Mouse (Mus musculus): ENCODE measurements around the gene Slf2. TPM values are rescaled to one million over a fixed set of nuclear protein-coding genes. Genes with fewer than 3 reads are reported as not detected.

Slf2 gene
- polyA plus RNA-seq, 1 experiment from 2014 or later = 29.4 TPM

GRCm38 (mm10) chr19:44988321-44988720 is 57.4 kb downstream of the Slf2 start:
- Histone ChIP-seq H3K4me3 (peak overlapping the region; percentile 64), H3K4me2 (peak overlapping the region; percentile 100), H3K9me3 (no peaks in the 10 kb centered on the region), H3K9ac (no peak overlapping the region; the same call in 1 of the 2 replicates), H3K27ac (no peak overlapping the region), H3K36me3 (no peaks in the 10 kb centered on the region), H3K27me3 (no peaks in the 10 kb centered on the region), H3K4me1 (peaks cover 40% of the 10 kb centered on the region)
- WGBS = 21% methylated on average over 9 of the region's 9 CpGs
- ATAC-seq (ENCODE audit: borderline replicate concordance, extremely low read depth, low FRiP score, low TSS enrichment) = no peak

- Histone ChIP-seq H3K4me2 (peak within 1 kb of the TSS; percentile 100), H3K9me3 (no peaks in the 10 kb centered on the region), H3K27me3 (no peaks in the 10 kb centered on the region), H3K4me1 (peaks cover 40% of the 10 kb centered on the region), H3K9ac (peak within 1 kb of the TSS; percentile 71), H3K36me3 (no peaks in the 10 kb centered on the region), H3K27ac (no peak within 1 kb of the TSS), H3K4me3 (peak within 1 kb of the TSS; percentile 64)
- ATAC-seq (ENCODE audit: borderline replicate concordance, extremely low read depth, low FRiP score, low TSS enrichment) = peak; percentile 66; the same call in 1 of the 2 replicates
- under 1% methylated on average over 54 of the region's 58 CpGs for WGBS
Measured at GRCm38 (mm10) chr19:44988831-44989566, 58.0 kb downstream of the Slf2 start, which contains the start of gene Sema4g. Sema4g (plus strand) TSS chr19:44989101.

- H3K9ac ChIP-seq = peak overlapping the region; percentile 71
- H3K27ac ChIP-seq = no peak overlapping the region
- no peaks in the 10 kb centered on the region for H3K27me3 ChIP-seq
- H3K36me3 ChIP-seq = no peaks in the 10 kb centered on the region
- ATAC-seq (ENCODE audit: borderline replicate concordance, extremely low read depth, low FRiP score, low TSS enrichment) = no peak
- 8% methylated on average over 22 of the region's 22 CpGs for WGBS
- H3K4me3 ChIP-seq = peak overlapping the region; percentile 64
- H3K9me3 ChIP-seq = no peaks in the 10 kb centered on the region
- H3K4me2 ChIP-seq = peak overlapping the region; percentile 100
- peaks cover 40% of the 10 kb centered on the region for H3K4me1 ChIP-seq
Measured at GRCm38 (mm10) chr19:44989567-44990495, 58.9 kb downstream of the Slf2 start.

GRCm38 (mm10) chr19:44991031-44991430 is 60.1 kb downstream of the Slf2 start:
- H3K27ac ChIP-seq = no peak overlapping the region

GRCm38 (mm10) chr19:44992246-44992645 is 61.3 kb downstream of the Slf2 start:
- Histone ChIP-seq H3K4me2 (no peak overlapping the region), H3K36me3 (no peaks in the 10 kb centered on the region), H3K4me3 (no peak overlapping the region), H3K27me3 (no peaks in the 10 kb centered on the region), H3K9me3 (no peaks in the 10 kb centered on the region), H3K27ac (no peak overlapping the region), H3K4me1 (peaks cover 40% of the 10 kb centered on the region), H3K9ac (no peak overlapping the region)
- ATAC-seq (ENCODE audit: borderline replicate concordance, extremely low read depth, low FRiP score, low TSS enrichment) = no peak
- WGBS = 37% methylated on average over 7 of the region's 7 CpGs

More at GRCm38 (mm10) chr19:44991031-44991430, 60.1 kb downstream of the Slf2 start:
- no peaks in the 10 kb centered on the region for H3K36me3 ChIP-seq
- no peak overlapping the region for H3K4me3 ChIP-seq
- H3K9me3 ChIP-seq = no peaks in the 10 kb centered on the region
- peaks cover 40% of the 10 kb centered on the region for H3K4me1 ChIP-seq
- WGBS = 60% methylated on average over 8 of the region's 8 CpGs
- H3K27me3 ChIP-seq = no peaks in the 10 kb centered on the region
- H3K9ac ChIP-seq = no peak overlapping the region
- peak overlapping the region; percentile 22; the same call in 1 of the 2 replicates for H3K4me2 ChIP-seq
- no peak for ATAC-seq (ENCODE audit: borderline replicate concordance, extremely low read depth, low FRiP score, low TSS enrichment)

GRCm38 (mm10) chr19:44992712-44993111 is 61.8 kb downstream of the Slf2 start:
- H3K36me3 ChIP-seq = no peaks in the 10 kb centered on the region
- no peak overlapping the region for H3K4me2 ChIP-seq
- no peak overlapping the region for H3K9ac ChIP-seq
- 42% methylated on average over 7 of the region's 7 CpGs for WGBS
- H3K4me1 ChIP-seq = peaks cover 40% of the 10 kb centered on the region
- ATAC-seq (ENCODE audit: borderline replicate concordance, extremely low read depth, low FRiP score, low TSS enrichment) = no peak
- no peak overlapping the region for H3K27ac ChIP-seq
- H3K4me3 ChIP-seq = no peak overlapping the region
- H3K27me3 ChIP-seq = no peaks in the 10 kb centered on the region
- no peaks in the 10 kb centered on the region for H3K9me3 ChIP-seq

- no peak overlapping the region for H3K9ac ChIP-seq
- H3K36me3 ChIP-seq = 0 out of 2 replicates have a peak, but pooled peaks cover 3% of the 10 kb centered on the region
- no peak for ATAC-seq (ENCODE audit: borderline replicate concordance, extremely low read depth, low FRiP score, low TSS enrichment)
- no peaks in the 10 kb centered on the region for H3K4me1 ChIP-seq
- WGBS = 78% methylated on average over 11 of the region's 11 CpGs
- H3K9me3 ChIP-seq = no peaks in the 10 kb centered on the region
- H3K4me3 ChIP-seq = no peak overlapping the region
- no peak overlapping the region for H3K4me2 ChIP-seq
- no peaks in the 10 kb centered on the region for H3K27me3 ChIP-seq
- H3K27ac ChIP-seq = no peak overlapping the region
Measured at GRCm38 (mm10) chr19:44997786-44998185, 66.8 kb downstream of the Slf2 start.

- no peak for ATAC-seq (ENCODE audit: borderline replicate concordance, extremely low read depth, low FRiP score, low TSS enrichment)
- no peaks in the 10 kb centered on the region for H3K27me3 ChIP-seq
- no peak overlapping the region for H3K4me3 ChIP-seq
- WGBS = 80% methylated on average over 8 of the region's 8 CpGs
- H3K4me2 ChIP-seq = no peak overlapping the region
- no peaks in the 10 kb centered on the region for H3K9me3 ChIP-seq
- H3K4me1 ChIP-seq = no peaks in the 10 kb centered on the region
- no peak overlapping the region for H3K9ac ChIP-seq
- peaks cover 13% of the 10 kb centered on the region; the same call in 1 of the 2 replicates for H3K36me3 ChIP-seq
- no peak overlapping the region for H3K27ac ChIP-seq
Measured at GRCm38 (mm10) chr19:44999647-45000046, 68.7 kb downstream of the Slf2 start.

GRCm38 (mm10) chr19:45002301-45002700 is 71.3 kb downstream of the Slf2 start:
- no peaks in the 10 kb centered on the region for H3K27me3 ChIP-seq
- no peak overlapping the region for H3K27ac ChIP-seq
- no peak overlapping the region for H3K9ac ChIP-seq
- H3K4me2 ChIP-seq = no peak overlapping the region
- WGBS = 56% methylated on average over 3 of the region's 3 CpGs
- no peaks in the 10 kb centered on the region for H3K9me3 ChIP-seq
- H3K36me3 ChIP-seq = peaks cover 13% of the 10 kb centered on the region; the same call in 1 of the 2 replicates
- peaks cover 14% of the 10 kb centered on the region for H3K4me1 ChIP-seq
- no peak overlapping the region for H3K4me3 ChIP-seq
- ATAC-seq (ENCODE audit: borderline replicate concordance, extremely low read depth, low FRiP score, low TSS enrichment) = no peak

GRCm38 (mm10) chr19:45003740-45004516 is 73.0 kb downstream of the Slf2 start:
- Histone ChIP-seq H3K4me3 (no peak overlapping the region), H3K9me3 (no peaks in the 10 kb centered on the region), H3K4me2 (no peak overlapping the region), H3K4me1 (peaks cover 26% of the 10 kb centered on the region), H3K27ac (no peak overlapping the region), H3K36me3 (peaks cover 14% of the 10 kb centered on the region; the same call in 1 of the 2 replicates), H3K9ac (no peak overlapping the region), H3K27me3 (no peaks in the 10 kb centered on the region)
- 83% methylated on average over 7 of the region's 7 CpGs for WGBS
- no peak for ATAC-seq (ENCODE audit: borderline replicate concordance, extremely low read depth, low FRiP score, low TSS enrichment)

- H3K9me3 ChIP-seq = no peaks in the 10 kb centered on the region
- no peak for ATAC-seq (ENCODE audit: borderline replicate concordance, extremely low read depth, low FRiP score, low TSS enrichment)
- H3K4me1 ChIP-seq = peaks cover 26% of the 10 kb centered on the region
- peak within 1 kb of the TSS; percentile 92 for H3K4me3 ChIP-seq
- H3K4me2 ChIP-seq = peak within 1 kb of the TSS; percentile 93
- H3K36me3 ChIP-seq = peaks cover 25% of the 10 kb centered on the region
- 10% methylated on average over 16 of the region's 16 CpGs for WGBS
- peak within 1 kb of the TSS; percentile 75 for H3K9ac ChIP-seq
- H3K27ac ChIP-seq = peak within 1 kb of the TSS; percentile 82
- H3K27me3 ChIP-seq = no peaks in the 10 kb centered on the region
Measured at GRCm38 (mm10) chr19:45005444-45005843, 74.5 kb downstream of the Slf2 start, which contains the start of gene Twnk. Twnk (plus strand) TSS chr19:45005663.

Data from lung, embryonic 15.5 days (tissue).